Mouse (Mus musculus): ENCODE data around the gene Nr2f2. TPM values are rescaled to one million over a fixed set of nuclear protein-coding genes. Genes with fewer than 3 reads are reported as not detected.
A peak's percentile ranks its signal among the peaks of the same experiment; 100 is the strongest.

Nr2f2 gene
- total RNA-seq, 4 experiments from 2014 or later: 108 to 141 (median 120) TPM

DNA sequence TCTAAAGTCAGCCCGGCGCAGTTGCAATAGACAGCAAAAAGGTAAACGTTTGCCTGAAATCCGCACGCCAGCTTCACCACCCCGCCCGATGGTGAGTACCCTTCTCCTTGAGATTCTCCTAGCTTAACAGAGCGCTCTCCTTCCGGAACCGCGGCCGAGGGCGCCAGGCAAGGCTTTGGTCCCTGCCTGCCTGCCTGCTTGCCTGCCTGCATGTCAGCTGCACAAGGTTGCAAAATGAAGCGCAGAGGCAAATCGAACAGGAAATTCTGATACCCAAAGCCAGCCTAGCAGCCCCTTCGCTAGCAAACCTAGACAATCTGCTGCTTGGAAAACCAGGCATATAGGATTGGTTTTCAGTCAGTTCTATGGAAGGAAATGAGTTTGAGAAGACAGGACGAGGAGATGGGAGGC lies 1.1 kb downstream of the Nr2f2 start:
- DNase-seq: no peak

DNA sequence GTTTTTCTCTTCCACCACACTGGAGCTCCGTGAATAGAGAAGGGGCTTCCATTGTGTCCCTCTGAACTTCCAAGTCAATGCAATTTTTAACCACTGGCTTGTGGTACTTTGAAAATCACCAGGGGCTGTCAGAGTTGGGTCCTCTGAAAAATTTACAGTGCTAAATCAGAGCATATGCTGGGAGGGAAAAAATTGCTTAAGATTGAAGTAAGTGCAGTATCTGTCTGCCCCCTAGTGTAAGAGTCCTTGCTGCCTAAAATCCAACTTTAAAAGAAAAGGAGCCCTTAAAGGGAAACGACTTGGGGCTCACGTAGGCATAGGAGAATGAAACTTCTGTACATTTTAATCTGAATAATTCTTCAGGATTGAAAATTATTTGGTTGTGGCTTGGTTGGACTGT lies 1.7 kb downstream of the Nr2f2 start:
- no peak for DNase-seq

DNA sequence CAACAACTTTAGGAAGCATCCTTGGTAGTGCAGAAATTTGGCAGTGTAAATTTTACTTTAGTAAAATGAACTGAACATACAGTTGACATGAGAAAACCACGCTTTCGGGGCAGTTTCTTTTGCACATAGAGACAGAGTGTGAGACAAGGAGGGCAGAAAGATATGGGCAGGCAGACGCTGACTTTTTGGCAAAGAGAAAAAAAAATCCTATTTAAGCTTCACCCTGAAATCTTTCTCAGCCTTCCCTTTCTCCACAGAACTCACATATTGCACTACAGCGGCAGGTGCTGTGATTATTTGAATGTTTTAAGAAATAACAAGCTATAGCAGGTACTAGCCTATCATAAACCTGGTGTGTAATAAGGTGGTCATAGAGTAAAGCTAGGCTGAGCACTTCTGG lies 3.2 kb downstream of the Nr2f2 start:
- no peak for DNase-seq

DNA sequence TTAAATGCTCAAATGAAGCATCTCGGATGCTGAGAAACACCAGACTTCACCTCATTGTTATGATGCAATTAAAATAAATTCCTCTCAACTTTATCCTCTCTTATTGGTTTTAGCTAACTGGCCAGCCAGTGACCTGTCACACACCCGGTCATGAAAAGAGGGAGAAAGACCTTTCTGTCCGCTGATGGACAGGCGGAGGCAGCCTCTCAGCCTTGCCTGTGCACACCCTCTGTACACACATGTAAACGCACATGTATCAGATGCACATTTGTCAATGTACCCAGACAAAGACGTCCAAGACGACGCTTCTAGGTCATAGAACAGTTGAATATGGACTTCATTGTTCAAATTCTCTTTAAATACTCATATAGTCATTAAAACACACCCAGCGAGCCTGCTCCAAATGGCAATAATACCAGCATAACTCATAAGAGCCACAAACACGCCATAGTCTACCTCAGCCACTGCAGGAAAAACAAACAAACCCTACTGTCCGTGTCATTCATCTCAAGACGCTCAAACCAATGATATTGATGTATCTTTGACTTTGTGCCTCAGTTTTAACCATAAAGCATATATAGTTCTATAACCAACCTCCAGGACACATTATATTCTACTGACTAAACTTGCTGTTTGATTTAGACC lies 3.9 kb downstream of the Nr2f2 start:
- DNase-seq: no peak

DNA sequence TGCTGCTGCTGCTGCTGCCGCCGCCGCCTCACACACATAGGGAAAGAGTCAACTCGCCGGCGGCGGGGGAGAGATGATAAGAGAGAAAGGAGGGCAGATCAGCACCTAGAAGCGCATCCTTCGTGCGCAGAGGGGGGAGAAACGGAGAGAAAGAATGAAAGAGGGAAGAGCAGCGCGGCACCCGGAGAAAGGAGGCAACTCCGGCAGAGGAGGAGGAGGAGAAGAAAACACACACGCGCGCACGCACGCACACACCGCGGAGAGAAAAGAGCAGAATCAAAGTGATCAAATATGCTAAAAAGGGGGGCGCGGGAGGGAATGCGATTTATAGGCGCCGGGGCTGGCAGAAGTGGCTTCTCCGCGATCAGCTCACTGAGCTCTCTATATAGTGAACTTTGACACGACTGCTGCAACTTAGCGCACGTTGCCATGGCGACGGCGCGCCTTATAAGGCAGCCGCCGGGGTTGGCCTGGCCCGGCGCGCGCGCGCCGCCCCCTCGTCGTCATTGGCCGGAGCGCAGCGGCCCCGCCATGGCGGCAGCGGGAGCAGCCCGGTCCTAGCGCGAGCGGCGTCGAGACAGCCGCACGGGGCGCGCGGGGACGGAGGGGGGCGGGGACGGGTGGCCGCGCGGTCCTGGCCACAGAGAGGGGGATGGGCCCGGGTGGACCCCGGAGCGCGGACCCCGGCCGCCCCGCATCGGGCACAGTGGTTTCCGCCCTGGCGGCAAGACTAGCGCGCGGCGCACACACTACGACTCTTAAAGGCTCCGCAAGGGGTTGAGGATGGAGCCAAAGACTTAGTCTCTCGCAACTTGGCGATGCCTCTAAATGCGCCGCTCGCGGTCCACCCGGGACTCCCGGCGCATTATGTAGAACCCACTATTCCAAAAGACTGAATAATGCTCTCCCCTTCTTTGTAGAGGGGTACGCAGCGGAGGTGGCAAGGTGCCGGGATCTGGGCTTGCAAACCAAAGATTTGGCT lies 4.9 kb downstream of the Nr2f2 start:
- peak; percentile 91 for DNase-seq

DNA sequence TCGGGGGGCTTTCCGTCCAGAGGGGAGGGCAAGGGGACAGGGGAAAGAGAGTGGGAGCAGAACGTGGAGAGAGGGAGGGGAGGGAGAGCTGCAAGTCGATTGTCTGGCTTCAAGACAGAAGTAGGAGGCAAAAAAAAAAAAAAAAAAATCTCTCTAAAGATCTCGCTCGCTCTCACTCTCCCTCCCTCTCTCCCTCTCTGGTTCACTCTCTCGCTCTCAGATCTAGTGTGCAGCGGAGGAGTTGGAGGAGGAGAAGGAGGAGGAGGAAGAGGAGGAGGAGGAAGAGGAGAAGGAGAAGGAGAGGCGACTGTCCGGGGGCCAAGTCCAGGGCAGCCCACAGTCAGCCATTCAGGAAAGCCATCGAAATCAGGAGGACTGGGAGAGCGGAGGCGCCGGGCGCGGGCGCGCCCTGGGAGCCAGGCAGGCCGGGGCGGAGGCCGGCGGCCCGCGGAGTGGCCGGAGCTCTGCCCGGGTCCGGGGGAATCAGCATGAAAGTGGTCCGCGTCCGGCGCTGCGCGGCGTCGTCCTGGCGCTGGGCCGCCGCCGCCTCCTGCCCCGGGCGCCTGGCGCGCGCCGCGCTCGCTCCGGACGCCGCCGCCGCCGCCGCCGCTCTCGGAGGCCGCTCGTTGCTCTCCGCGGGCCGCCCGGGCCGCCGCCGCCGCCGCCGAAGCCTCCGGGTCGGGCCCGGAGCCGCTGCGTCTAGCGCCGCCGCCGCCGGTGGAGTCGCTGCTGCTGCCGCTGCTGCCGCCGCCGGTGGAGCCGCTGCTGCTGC lies 5.7 kb downstream of the Nr2f2 start:
- no peak for DNase-seq

DNA sequence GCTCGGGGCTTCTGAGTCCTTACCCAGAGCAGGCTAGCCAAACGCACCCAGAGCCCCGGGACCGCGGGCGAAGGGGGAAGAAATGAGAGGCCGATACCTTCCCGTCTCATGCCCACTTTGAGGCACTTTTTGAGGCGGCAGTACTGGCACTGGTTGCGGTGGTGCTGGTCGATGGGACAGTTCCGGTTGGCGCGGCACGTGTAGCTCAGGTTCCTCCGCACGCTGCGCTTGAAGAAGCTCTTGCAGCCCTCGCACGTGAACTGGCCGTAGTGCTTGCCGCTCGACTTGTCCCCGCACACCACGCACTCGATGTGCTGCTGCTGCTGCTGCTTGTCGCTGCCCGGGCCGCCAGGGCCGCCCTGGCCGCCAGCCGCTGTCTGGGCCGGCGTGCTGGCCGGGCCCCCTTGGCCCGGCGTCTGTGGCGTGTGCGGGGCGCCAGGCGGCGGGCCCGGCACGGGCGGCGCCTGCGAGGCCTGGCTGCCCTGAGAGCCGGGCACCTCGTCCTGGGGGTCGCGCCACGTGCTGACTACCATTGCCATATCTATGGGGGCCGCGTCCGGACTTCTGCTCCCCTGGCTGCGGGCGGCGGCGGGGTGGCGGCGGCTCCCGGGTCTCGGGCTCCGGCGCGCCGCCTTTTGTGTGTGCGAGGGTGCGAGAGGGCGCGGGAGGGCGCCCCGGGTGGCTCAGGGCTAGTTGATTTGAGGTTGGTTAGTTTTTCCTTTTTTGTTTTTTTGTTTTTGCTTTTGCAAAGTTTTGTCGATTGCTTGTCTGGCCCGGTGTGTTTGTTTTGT lies 6.5 kb downstream of the Nr2f2 start:
- no peak for DNase-seq

DNA sequence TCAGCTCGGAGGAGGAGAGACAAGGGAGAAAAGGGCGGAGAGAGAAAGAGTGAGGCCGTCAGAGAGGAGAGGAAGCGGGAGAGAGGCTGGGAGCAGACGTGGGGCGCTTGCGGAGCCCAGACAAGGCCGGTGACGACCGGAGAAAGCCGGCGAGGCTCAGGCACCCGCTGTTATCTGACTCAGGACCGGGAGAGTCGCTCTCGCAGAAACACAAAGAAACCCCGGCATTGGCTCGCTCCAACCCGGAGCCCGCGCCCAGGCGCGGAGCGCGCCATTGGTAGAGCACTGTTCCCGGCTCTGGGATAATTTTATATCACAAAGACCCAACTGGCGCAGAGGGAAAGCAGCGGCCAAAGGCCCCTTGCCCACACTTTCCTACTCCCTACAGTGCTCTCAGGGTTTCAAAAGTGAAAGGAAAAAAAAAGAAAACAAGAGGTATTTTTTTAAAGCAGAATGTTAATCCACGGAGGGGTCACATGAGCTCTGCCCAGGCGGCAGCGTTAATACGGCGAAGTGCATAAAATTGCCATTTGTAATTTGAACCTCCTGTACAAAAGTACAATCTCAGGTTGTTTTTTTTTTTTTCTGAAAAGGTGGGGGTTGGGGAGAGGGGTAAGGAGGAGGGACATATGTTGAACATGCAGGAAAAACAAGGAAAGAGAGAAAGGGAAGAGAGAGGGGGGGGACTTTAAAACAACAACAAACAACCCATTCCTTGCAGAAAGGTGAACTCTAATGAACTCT lies 7.5 kb downstream of the Nr2f2 start:
- no peak for DNase-seq

DNA sequence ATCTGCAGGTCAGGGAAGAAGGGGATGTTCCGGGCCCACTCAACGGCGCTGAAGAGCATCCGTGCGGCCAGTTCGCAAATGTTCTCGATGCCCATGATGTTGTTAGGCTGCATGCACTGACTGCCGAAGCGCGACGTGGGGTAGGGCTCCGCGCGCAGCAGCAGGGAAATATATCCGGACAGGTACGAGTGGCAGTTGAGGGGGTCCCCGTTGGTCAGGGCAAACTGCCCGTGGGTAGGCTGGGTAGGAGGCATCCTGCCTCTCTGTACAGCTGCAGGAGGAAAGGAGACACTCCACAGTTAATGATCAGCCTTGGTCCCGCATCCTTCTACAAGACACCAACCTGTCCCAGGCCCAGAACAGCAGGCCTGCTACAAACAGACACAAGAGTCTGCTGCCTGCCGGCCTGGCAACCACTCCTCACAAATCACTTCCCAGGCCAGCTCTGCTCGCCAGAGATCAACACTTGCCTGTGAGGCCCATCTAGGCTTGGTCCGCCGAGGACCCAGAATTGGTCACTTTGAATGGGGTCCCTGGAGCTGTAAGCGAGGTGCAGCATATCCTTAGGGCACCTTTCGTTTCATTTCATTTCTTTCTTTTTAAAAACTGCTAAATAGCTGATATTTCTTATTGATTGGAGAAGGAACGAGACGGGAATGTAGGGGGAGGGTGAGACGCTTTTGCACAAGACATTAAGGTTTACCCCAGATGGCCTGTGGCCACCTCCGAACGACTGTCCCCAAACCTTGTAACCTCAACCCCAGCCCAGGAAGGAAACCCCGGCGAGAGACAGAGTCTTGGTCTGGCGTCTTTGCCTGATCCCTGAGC lies 8.3 kb downstream of the Nr2f2 start:
- DNase-seq: no peak

DNA sequence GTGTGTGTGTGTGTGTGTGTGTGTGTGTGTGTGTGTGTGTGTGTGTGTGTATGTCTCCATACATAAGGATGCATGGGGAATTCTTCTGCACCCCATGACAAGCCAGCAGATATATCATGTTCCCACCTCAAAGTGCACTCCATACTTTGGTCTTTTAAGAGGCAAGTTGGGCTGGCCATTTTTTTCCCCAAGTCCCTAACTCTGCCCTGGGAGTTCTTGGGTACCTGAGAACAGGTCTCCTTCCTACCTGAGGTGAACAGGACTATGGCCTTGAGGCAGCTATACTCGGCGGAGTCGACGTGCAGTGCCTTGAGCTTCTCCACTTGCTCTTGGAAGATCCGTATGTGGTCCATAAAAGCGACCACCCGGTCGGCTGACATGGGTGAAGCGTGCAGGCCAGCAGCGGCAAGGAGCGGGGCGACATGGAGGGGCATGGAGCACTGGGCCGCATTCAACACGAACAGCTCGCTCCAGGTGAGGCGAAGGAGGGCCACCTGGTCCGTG lies 9.0 kb downstream of the Nr2f2 start:
- DNase-seq: no peak

DNA sequence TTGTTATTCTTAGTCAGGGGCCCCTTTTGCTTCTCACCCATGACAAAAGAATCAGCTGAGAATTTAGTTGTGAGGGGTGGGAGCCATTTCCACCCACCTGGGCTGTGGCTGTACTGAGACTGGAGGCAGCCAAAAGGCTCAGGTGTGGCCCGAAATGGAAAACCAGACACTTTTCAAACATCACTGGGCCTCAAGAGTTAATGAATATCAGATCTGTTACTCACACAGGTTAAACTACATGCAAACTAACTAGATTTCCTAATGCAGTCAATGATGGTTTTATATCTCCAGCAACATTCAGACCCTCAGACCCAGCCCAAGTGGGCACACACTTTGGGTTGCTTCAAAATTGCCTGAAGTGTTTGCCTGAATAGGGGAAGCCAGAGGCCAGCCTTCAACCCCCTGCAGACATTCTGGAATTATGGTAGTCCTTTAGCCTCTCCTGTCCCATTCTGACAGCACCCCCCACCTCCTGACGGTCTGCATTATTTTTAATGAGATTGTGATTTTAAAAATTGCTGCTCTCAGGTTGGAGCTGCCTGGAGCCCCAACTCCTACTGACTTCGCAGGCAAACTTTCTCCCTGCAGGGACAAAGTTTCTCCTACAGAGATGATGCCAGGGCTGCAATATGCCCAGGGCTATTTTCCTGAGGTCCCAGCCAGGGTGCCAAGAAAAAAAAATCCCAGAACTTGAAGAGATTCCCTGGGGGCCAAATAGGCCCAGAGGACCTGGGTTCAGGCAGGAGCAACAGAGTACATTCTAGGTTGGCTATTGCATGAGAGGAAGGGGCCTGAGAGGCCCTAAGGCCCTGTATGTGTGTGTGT lies 9.6 kb downstream of the Nr2f2 start:
- DNase-seq: no peak

DNA sequence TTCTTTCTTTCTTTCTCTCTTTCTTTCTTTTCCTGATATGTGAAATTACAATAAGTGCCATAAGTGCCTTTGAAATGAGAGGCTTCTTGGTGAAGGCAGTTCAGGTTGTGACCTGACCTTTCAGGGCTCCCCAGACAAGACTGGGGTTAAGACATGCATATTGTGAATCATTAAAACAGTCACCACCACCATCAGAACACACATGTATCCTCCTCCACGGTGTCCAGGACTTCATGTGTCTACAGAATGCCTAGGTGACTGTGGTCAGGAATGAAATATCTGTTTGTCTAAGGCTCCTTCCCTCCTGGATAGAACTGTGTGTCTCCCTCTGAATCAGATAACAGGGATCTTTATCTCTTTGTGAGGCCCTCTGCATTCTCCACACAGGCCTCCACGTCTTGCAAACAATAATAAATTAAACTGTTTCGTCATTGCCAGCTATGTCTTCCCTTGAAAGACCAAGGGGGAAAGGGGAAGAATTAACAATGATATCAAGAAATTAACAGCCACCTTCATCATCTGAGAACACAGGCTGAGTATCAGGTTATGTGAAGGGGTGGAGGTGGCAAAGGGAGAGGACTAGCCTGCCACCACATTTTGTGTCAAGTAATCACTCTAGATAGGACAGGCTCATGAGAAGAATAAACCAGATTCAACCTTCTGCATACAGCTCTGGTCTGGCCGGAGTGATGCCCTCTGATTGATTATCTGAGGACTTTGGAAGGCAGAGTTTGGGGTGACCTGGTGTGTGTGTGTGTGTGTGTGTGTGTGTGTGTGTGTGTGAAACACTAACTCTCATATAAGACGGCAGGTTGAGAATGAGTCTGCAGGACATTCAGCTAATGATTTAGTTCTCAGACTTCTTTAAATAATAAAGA lies 10.6 kb downstream of the Nr2f2 start:
- DNase-seq: no peak

DNA sequence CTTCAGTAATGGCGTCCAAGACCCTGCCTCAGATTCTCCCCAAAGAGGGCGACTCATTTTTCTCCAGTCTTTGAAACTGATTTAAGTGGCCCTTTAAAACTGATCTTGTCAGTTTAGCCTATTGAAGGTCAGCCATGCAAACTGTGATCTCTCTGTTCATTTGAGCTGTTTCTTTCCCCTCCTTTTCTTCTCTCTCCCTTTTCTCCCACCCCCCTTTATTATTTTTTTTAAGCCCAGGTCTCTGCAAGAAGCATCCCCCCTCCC lies 11.2 kb downstream of the Nr2f2 start:
- DNase-seq: no peak

DNA sequence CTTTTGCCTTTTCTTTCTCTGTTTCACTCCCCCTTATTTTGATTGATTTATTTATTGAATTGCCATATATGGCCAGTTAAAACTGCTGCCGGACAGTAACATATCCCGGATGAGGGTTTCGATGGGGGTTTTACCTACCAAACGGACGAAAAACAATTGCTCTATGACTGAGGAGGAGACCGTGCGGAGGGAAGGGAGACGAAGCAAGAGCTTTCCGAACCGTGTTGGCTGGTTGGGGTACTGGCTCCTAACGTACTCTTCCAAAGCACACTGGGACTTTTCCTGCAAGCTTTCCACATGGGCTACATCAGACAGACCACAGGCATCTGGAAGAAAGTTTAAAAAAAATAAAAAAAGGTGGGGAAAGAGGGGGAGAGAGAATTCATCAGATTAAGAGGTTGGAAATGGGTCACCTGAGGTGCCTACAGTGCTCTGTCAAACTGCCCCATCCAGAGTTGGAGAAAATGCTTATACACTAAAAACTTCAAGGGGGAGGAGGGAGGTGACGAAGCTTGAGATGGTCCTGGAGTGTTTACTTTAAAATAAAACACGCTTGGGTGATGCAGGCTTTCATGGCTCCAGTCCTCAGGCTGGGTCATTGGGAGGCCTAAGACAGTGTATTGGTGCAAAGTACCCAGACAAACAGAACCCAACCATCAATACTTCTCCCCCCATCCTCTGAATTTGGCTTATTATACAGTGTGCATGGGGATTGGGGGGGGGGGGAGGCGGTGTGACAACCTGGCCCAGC lies 11.8 kb downstream of the Nr2f2 start:
- DNase-seq: no peak

DNA sequence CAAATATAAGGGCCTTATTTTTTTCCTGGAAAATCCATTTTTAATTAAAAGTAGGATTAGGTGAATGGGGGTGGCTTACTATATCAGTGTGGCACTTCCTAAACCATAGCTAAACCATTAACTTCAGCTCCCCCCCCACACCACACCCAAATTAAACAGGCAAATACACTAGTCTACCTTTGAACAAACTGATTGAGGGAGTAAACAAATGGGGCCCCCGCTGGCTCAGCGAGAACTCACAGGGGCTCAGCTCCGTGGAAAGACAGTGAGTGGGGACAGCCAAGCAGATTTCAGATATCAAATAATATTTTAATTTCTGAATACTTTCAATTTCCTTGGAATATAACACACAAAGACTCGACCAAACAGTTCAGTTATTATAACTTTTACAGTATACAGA lies 13.4 kb downstream of the Nr2f2 start:
- no peak for DNase-seq

DNA sequence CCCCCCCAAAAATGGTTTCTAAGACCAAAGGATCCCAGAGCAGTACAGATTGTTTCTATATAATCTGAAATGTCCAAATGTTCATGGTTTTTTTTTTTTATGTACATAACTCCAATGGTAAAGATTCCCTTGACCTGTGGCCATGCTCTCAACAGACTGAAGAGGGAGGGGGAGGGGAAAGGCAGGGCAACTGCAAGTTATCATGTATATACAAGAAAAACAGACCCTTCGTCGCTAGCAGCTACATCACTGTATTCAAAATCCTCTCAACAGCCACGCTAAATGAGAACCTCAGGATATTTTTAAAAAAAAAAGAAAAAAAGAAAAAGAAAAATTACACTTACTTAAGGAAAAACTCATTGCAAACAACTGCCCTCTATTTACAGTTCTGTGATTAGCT lies 13.9 kb downstream of the Nr2f2 start:
- DNase-seq: no peak

DNA sequence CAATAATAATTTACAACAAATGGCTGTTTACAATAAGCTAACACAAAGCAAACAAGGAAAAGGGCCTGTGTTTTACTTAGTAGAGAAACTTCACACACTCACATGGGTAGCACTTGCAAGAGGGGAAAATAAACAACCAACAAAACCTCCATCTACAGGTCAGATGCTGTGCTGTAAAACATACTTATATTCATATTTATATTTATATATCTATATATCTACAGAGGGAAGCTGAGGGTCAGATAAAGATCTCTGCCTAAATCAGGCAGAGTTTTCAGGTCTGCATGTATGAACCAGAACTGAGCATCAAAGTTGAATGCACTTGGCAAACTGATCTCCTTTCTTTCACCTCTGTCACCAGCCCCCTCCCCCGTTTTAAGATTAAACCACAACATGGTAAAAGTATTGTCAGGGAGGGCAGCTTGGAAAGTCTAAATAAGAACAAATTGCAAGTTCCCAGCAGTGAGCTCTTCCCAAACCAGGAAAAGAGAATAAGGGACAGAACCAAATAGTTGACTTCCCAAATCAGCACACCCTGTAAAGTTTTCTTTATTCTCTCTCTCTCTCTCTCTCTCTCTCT lies 14.5 kb downstream of the Nr2f2 start:
- no peak for DNase-seq
